Mouse (Mus musculus) forebrain, postnatal 0 days (tissue): ENCODE data around the gene Cdh24. TPM values are rescaled to one million over a fixed set of nuclear protein-coding genes. Genes with fewer than 3 reads are reported as not detected.

Experiments used
- ATAC-seq: fragments of 200-750 bp; cut with Nextera tagmentation; 2 replicates; pipeline ENCODE4 v1.8.0; 2017; ENCODE audit warnings: mild to moderate bottlenecking, moderate library complexity
- DNase-seq: peaks from one replicate; pipeline ENCODE4 v3.0.0-alpha.2; 2015
- H3K27ac ChIP-seq: fragments of 300-500 bp; sonication (generic); 2 replicates; pipeline ENCODE4 v1.5.1; 2014; ENCODE audit warnings: low read depth, mild to moderate bottlenecking, antibody characterized with exemption, low read length, moderate library complexity, mixed read lengths
- H3K27me3 ChIP-seq: fragments of 300-500 bp; sonication (generic); 2 replicates; pipeline ENCODE4 v1.6.1; 2014; ENCODE audit warnings: mild to moderate bottlenecking, low read length, mixed read lengths; ENCODE audit not compliant: insufficient read depth
- H3K36me3 ChIP-seq: fragments of 300-500 bp; sonication (generic); 2 replicates; pipeline ENCODE4 v1.6.1; 2014; ENCODE audit warnings: mild to moderate bottlenecking, moderate library complexity; ENCODE audit not compliant: insufficient read depth
- H3K4me1 ChIP-seq: fragments of 300-500 bp; sonication (generic); 2 replicates; pipeline ENCODE4 v1.6.1; 2014; ENCODE audit warnings: antibody characterized with exemption; ENCODE audit not compliant: insufficient read depth
- H3K4me2 ChIP-seq: fragments of 300-500 bp; sonication (generic); 2 replicates; pipeline ENCODE4 v1.6.1; 2014; ENCODE audit warnings: low read depth, mild to moderate bottlenecking, moderate library complexity
- H3K4me3 ChIP-seq: fragments of 300-500 bp; sonication (generic); 2 replicates; pipeline ENCODE4 v1.5.1; 2014; ENCODE audit warnings: low read depth, low read length, mixed read lengths
- H3K9ac ChIP-seq: fragments of 300-500 bp; sonication (generic); 2 replicates; pipeline ENCODE4 v1.6.1; 2014; ENCODE audit warnings: mild to moderate bottlenecking
- H3K9me3 ChIP-seq: fragments of 300-500 bp; sonication (generic); 2 replicates; pipeline ENCODE4 v1.6.1; 2016; ENCODE audit warnings: low read length
- CTCF ChIP-seq: sonication (generic); IDR thresholded peaks from 2 replicates; pipeline ENCODE4 v1.5.1; 2016; ENCODE audit warnings: antibody characterized with exemption, control low read depth, low read depth
- WGBS: fragments of 180-500 bp; shearing (Covaris S2); extraction: QIAGEN DNeasy Blood & Tissue Kit; methylation state at CpG from one replicate; pipeline ENCODE4 v1.1.7; 2014; 5-methylcytosine and 5-hydroxymethylcytosine counted together
- polyA plus RNA-seq: library from polyadenylated mRNA; unstranded; fragments of >200 nt; fragmentation: Nextera tagmentation; extraction: Ambion mirVana; gene quantifications from 2 replicates; pipeline ENCODE4 v1.2.1, GENCODE M21; 2015
- total RNA-seq: library from RNA; depleted of rRNA; stranded (reverse); fragments of >200 nt; gene quantifications from 2 replicates; pipeline ENCODE4 v1.2.3, GENCODE M21; 2014

Gene Cdh24
- total and polyA plus RNA-seq, 2 experiments from 2014 or later: 4.6 to 21.7 TPM

DNA sequence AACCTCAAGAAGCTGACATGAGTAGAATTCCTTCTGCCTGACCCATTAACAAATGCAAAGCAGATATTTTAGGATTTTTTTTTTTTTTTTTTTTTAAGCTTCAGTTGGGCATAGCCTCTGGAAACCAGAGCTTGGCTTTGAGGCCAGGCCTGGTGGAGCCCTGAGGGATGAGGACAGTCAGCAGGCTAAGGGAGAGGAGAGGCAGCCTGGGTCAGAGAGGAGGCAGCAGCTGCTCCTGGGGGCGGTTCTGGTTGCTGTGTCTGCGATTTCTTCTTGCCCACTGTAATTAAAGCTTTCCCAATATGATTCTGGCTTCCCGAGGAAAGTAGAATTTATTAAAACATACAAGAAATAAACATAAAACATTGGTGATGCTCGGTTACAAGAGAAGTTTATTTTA lies 31.9 kb downstream of the Cdh24 start:
- DNase-seq (no peak), ATAC-seq (no peak)
- WGBS: 75% methylated on average over 4 of the region's 4 CpGs
- H3K36me3 ChIP-seq: peaks cover 9% of the 10 kb centered on the region
- no peak overlapping the region for H3K27ac ChIP-seq
- H3K4me3 ChIP-seq: no peak overlapping the region
- TF ChIP-seq CTCF: no peak
- H3K4me1 ChIP-seq: peaks cover 9% of the 10 kb centered on the region; the same call in 1 of the 2 replicates
- H3K9ac ChIP-seq: no peak overlapping the region
- no peak overlapping the region for H3K4me2 ChIP-seq
- H3K9me3 ChIP-seq: no peaks in the 10 kb centered on the region
- no peaks in the 10 kb centered on the region for H3K27me3 ChIP-seq

DNA sequence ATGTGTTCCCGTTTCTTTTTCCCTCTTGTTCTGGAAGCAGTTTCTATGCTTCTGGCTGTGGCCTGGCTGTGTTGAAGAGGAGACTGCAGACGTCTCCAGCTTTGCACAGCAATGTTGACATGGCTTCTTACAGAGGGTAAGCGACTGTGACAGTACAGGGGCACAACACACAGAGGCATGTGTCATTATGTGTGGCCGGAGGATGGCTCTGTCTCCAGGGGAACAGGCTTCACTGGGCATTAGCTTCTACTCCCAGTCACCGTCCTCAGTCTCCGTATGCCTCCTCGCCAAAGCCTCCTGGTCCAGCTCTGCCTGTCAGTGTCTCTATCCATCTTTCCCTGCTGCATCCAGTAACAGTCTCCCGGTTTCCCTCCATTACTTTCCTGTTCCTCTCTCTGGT lies 33.9 kb downstream of the Cdh24 start:
- no peak for TF ChIP-seq CTCF
- 59% methylated on average over 8 of the region's 8 CpGs for WGBS
- Histone ChIP-seq H3K27ac (no peak overlapping the region), H3K9me3 (no peaks in the 10 kb centered on the region), H3K9ac (no peak overlapping the region), H3K36me3 (no peaks in the 10 kb centered on the region), H3K27me3 (no peaks in the 10 kb centered on the region), H3K4me2 (no peak overlapping the region), H3K4me3 (no peak overlapping the region), H3K4me1 (peaks cover 16% of the 10 kb centered on the region; the same call in 1 of the 2 replicates)
- no peak for DNase-seq
- ATAC-seq: no peak

DNA sequence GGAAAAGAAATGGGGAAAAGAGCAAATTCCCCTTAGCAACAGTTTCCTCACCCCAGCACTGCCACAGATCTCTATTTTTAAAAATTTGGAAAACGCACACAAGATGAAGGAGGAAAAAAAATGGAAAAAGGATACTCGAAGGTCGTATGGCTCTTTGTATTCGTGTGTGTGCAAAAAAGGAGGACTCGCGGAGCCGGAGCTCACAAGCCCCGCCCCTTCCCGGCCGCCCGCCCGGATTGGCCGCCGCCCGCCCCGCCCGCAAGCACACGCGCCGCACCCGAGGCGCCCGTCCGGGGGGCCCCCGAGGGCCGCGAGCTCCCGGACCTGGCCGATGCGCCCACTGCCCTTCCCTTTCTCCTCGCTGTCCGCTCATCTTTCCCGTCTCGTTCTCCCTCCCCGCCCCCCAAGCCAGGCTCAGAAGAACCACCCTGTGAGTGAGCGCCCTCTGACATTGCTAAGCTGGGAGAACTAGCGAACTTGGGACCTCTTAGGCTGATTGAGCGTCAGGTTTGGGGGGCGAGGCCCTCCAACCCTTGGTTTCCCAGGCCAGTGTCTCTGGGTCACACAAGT lies 35.3 kb downstream of the Cdh24 start, which contains the start of gene 4931414P19Rik:
Gene 4931414P19Rik, minus strand, starts transcription at position 242 of the 570 bp plus-strand sequence.
- H3K27me3 ChIP-seq: no peaks in the 10 kb centered on the region
- no peaks in the 10 kb centered on the region for H3K36me3 ChIP-seq
- no peaks in the 10 kb centered on the region for H3K9me3 ChIP-seq
- peak; percentile 17 for ATAC-seq
- peak within 1 kb of the TSS; percentile 65 for H3K4me2 ChIP-seq
- H3K27ac ChIP-seq: peak within 1 kb of the TSS; percentile 70
- peak within 1 kb of the TSS; percentile 46 for H3K4me3 ChIP-seq
- H3K4me1 ChIP-seq: peaks cover 16% of the 10 kb centered on the region; the same call in 1 of the 2 replicates
- no peak for TF ChIP-seq CTCF
- peak; percentile 82 for DNase-seq
- H3K9ac ChIP-seq: peak within 1 kb of the TSS; percentile 46
- WGBS: 2% methylated on average over 36 of the region's 39 CpGs

DNA sequence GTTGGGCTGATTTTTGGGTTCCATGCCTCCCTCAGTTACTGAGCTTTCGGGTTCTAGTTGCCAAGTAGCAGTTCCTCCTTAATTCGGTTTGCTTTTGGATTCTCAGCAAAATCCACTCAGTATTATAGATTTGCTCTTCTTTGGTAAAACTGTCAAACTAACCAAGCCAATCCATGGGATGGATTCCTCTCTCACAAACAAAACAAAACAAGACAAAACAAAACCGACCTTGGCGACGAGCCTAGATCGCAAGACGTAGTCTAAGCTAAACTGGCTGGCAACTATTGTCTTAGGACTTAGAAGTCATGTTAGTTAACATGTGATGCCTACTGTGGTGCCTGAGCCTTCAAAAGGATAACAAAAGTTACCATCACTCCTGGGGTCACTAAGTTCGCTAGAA lies 37.5 kb downstream of the Cdh24 start:
- H3K4me1 ChIP-seq: peaks cover 16% of the 10 kb centered on the region; the same call in 1 of the 2 replicates
- peak overlapping the region; percentile 97 for H3K27ac ChIP-seq
- H3K36me3 ChIP-seq: no peaks in the 10 kb centered on the region
- WGBS: 78% methylated on average over 8 of the region's 8 CpGs
- peak overlapping the region; percentile 54 for H3K4me2 ChIP-seq
- no peak for DNase-seq
- peak overlapping the region; percentile 54 for H3K4me3 ChIP-seq
- no peaks in the 10 kb centered on the region for H3K27me3 ChIP-seq
- no peak for TF ChIP-seq CTCF
- ATAC-seq: no peak
- no peaks in the 10 kb centered on the region for H3K9me3 ChIP-seq
- H3K9ac ChIP-seq: peak overlapping the region; percentile 74; the same call in 1 of the 2 replicates

DNA sequence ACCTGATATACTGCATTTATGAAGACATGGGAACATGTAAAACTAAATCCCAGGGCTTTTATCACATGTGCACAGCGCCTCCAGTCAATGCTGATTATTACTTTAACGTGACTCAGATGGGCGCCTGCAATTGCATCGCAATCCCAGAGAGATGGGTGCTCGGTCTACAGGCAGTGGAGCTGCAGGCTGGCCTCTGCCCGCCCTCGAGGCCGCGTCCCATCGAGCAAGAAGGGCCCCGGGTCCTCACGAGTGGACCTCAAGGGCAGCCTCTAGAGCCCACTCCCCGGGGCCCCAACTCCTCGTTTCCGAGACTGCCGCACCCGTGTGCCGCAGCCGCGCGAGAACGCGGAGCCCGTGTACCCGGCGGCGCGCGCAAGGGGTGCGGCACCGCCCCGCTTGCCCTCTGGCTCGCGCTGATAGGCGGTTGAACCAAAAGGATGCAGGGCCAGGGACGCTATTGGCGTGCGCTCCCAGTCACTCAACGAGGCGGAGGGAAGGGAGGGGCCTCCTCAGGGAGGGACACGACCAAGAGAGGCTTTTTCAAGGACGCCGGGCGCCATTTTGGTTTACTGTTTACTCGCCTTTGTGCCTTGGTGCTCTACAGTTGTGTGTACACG lies 38.0 kb downstream of the Cdh24 start:
- H3K27ac ChIP-seq: peak overlapping the region; percentile 97
- H3K27me3 ChIP-seq: no peaks in the 10 kb centered on the region
- TF ChIP-seq CTCF: peak; percentile 12; the same call in 1 of the 2 replicates
- peak; percentile 99 for ATAC-seq
- H3K9ac ChIP-seq: peak overlapping the region; percentile 74
- DNase-seq: peak; percentile 99
- H3K36me3 ChIP-seq: no peaks in the 10 kb centered on the region
- WGBS: under 1% methylated on average over 46 of the region's 46 CpGs
- peak overlapping the region; percentile 54 for H3K4me3 ChIP-seq
- H3K9me3 ChIP-seq: no peaks in the 10 kb centered on the region
- H3K4me2 ChIP-seq: peak overlapping the region; percentile 54
- peaks cover 16% of the 10 kb centered on the region; the same call in 1 of the 2 replicates for H3K4me1 ChIP-seq

DNA sequence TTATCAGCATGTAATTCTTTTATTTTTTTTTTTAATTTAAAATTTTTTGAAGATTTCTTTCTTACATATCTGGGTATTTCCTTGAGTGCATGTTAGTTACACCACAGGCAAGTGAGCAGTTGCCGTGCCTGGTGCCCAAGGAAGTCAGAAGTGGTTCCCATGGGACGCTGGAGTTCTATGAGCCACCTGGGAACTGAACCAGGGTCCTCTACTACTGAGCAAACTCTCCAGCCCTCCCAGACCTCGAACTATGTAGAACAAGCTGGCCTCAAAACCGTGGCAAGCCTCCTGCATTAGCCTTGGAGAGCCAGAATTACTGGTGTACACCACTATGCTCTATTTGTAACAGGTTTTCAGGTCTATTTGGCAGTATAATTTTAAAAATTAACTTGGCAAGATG lies 38.6 kb downstream of the Cdh24 start:
- TF ChIP-seq CTCF: no peak
- ATAC-seq: peak; percentile 4
- peaks cover 16% of the 10 kb centered on the region; the same call in 1 of the 2 replicates for H3K4me1 ChIP-seq

DNA sequence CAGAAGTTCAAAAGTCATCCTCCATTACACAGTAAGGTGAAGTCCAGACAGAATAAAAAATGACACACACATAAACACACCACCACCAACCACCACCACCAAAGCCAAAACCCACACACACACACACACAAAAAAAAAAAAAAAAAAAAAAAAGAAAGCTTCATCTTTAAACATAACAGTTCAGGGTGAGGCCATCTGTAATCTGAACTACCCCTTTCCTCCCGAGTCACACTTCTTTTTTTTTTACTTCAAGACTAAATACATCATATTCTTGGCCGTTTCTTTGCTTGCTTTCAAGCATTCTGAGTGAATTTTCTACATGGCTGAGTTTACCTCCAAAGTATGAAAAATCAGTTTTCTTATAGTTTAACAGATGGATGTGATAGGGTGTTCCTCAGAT lies 39.6 kb downstream of the Cdh24 start:
- WGBS: 76% methylated on average over 2 of the region's 2 CpGs
- no peaks in the 10 kb centered on the region for H3K9me3 ChIP-seq
- no peaks in the 10 kb centered on the region for H3K36me3 ChIP-seq
- H3K27me3 ChIP-seq: no peaks in the 10 kb centered on the region
- H3K9ac ChIP-seq: no peak overlapping the region
- no peak overlapping the region for H3K4me3 ChIP-seq
- H3K27ac ChIP-seq: no peak overlapping the region
- H3K4me2 ChIP-seq: no peak overlapping the region
- TF ChIP-seq CTCF: no peak
- peaks cover 16% of the 10 kb centered on the region; the same call in 1 of the 2 replicates for H3K4me1 ChIP-seq
- DNase-seq (no peak), ATAC-seq (no peak)

More for the DNA sequence above, 38.6 kb downstream of the Cdh24 start:
- H3K4me3 ChIP-seq: peak overlapping the region; percentile 54
- H3K9ac ChIP-seq: peak overlapping the region; percentile 74
- no peaks in the 10 kb centered on the region for H3K9me3 ChIP-seq
- 39% methylated on average over 4 of the region's 4 CpGs for WGBS
- H3K36me3 ChIP-seq: no peaks in the 10 kb centered on the region
- H3K27me3 ChIP-seq: no peaks in the 10 kb centered on the region
- DNase-seq: no peak
- peak overlapping the region; percentile 97 for H3K27ac ChIP-seq
- H3K4me2 ChIP-seq: peak overlapping the region; percentile 54
